ENCODE assay signal across 29 mouse cellular contexts in genomic region chr5:130181740-130182540, GRCm38 (mm10). TPM values are rescaled to one million over a fixed set of nuclear protein-coding genes. Genes with fewer than 3 reads are reported as not detected.
DNase-seq lines count a peak whose midpoint lies in the region; ATAC-seq and TF ChIP-seq lines count a peak whose summit lies in the region.
"Had no signal": no experiment of that assay in that cellular context is flagged by ENCODE, and none has a peak within 500 bp of the region (broad histone marks: within the 10 kb centered on the region; RNA-seq: fewer than 3 reads in every experiment).

No protein-coding gene starts in this region.

- H3K9me3 ChIP-seq in intestine, embryonic 15.5 days, result no peaks in the 10 kb centered on the region
- no peaks in the 10 kb centered on the region for H3K9me3 ChIP-seq in intestine, embryonic 16.5 days (ENCODE audit: control insufficient read depth, low read length)
- no peaks in the 10 kb centered on the region for H3K9me3 ChIP-seq in stomach, embryonic 16.5 days (replicated peaks; ENCODE audit: control insufficient read depth, low read length)
- H3K9me3 ChIP-seq: G1E; heart, embryonic 13.5 days; limb, embryonic 10.5 days; limb, embryonic 15.5 days; liver, embryonic 13.5 days; midbrain, embryonic 10.5 days had no signal

- DNase-seq in spleen, adult 2 months (ENCODE audit: low read depth in 1 of 2, low spot score in 2 of 2), result peak in 1 of 2 experiments; percentile 29
- no peak for DNase-seq in spleen, postnatal 14 days (ENCODE audit: low spot score in 2 of 2)
- no peak for DNase-seq in cerebellum, postnatal 4 days (ENCODE audit: low spot score in 2 of 2)
- DNase-seq in retina, embryonic 14.5 days (ENCODE audit: low spot score), result no peak
- DNase-seq: adrenal gland, adult 8-10 months; cerebellum, adult 2 months; cerebellum, postnatal 14 days; heart, postnatal 10 days; kidney, adult 8-10 months; layer of hippocampus, postnatal 36 days; liver, embryonic 13.5 days; lung, adult 18-20 months; right cerebral cortex, postnatal 14 days; thymus, adult 2 months; thymus, postnatal 36 days had no signal

- no peaks in the 10 kb centered on the region for H3K36me3 ChIP-seq in intestine, embryonic 15.5 days
- no peaks in the 10 kb centered on the region for H3K36me3 ChIP-seq in intestine, embryonic 16.5 days (ENCODE audit: control insufficient read depth, insufficient read depth, low read length)
- no peaks in the 10 kb centered on the region for H3K36me3 ChIP-seq in spleen, adult 2 months (ENCODE audit: control insufficient read depth, insufficient read depth, low read length)
- H3K36me3 ChIP-seq in stomach, embryonic 16.5 days (ENCODE audit: control insufficient read depth, insufficient read depth, low read length), result no peaks in the 10 kb centered on the region
- H3K36me3 ChIP-seq: heart, embryonic 13.5 days; limb, embryonic 10.5 days; limb, embryonic 15.5 days; midbrain, embryonic 10.5 days had no signal

- no peaks in the 10 kb centered on the region for H3K27me3 ChIP-seq in intestine, embryonic 15.5 days (replicated peaks)
- H3K27me3 ChIP-seq in intestine, embryonic 16.5 days (replicated peaks; ENCODE audit: control insufficient read depth, insufficient read depth, low read length), result no peaks in the 10 kb centered on the region
- no peaks in the 10 kb centered on the region for H3K27me3 ChIP-seq in spleen, adult 2 months (ENCODE audit: control insufficient read depth, insufficient read depth, low read length)
- no peaks in the 10 kb centered on the region for H3K27me3 ChIP-seq in stomach, embryonic 16.5 days (ENCODE audit: control insufficient read depth, insufficient read depth, low read length)
- H3K27me3 ChIP-seq: heart, embryonic 13.5 days; limb, embryonic 15.5 days; liver, embryonic 13.5 days had no signal

- no peak overlapping the region for H3K4me2 ChIP-seq in intestine, embryonic 15.5 days (replicated peaks)
- no peak overlapping the region for H3K4me2 ChIP-seq in intestine, embryonic 16.5 days (ENCODE audit: low read depth, low read length)
- H3K4me2 ChIP-seq in stomach, embryonic 16.5 days (ENCODE audit: low read depth, low read length), result no peak overlapping the region
- H3K4me2 ChIP-seq: heart, embryonic 13.5 days; hindbrain, embryonic 14.5 days; limb, embryonic 15.5 days; liver, embryonic 13.5 days had no signal

- WGBS in intestine, embryonic 15.5 days, result 63% methylated on average over 6 of the region's 6 CpGs
- WGBS in intestine, embryonic 16.5 days, result 60% methylated on average over 6 of the region's 6 CpGs
- WGBS in spleen, adult 2 months, result 55% methylated on average over 6 of the region's 6 CpGs
- WGBS in stomach, embryonic 16.5 days, result 57% methylated on average over 6 of the region's 6 CpGs

- TF ChIP-seq CTCF in spleen, adult 2 months (IDR thresholded peaks at IDR 0.05; ENCODE audit: extremely low read depth, insufficient read depth, insufficient read length, insufficient replicate concordance), result no peak
- no peak for TF ChIP-seq CTCF in embryonic fibroblast, embryonic 13.5 days (IDR thresholded peaks at IDR 0.05; ENCODE audit: borderline replicate concordance, insufficient read depth, low read length)

- ATAC-seq in intestine, embryonic 15.5 days, result 0 out of 2 replicates have a peak, but pooled peaks have one; percentile 26
- no peak for ATAC-seq in intestine, embryonic 16.5 days
- 0 out of 2 replicates have a peak, but pooled peaks have one; percentile 38 for ATAC-seq in stomach, embryonic 16.5 days (ENCODE audit: insufficient read depth, low FRiP score)
- ATAC-seq: forebrain, embryonic 14.5 days; midbrain, embryonic 16.5 days had no signal

- no peak for TF ChIP-seq POLR2A in spleen, adult 2 months (IDR thresholded peaks at IDR 0.05; ENCODE audit: low read depth, low read length)
- TF ChIP-seq POLR2A in embryonic fibroblast, embryonic 13.5 days (IDR thresholded peaks at IDR 0.05; ENCODE audit: low read depth, low read length), result no peak

- H3K4me1 ChIP-seq in intestine, embryonic 15.5 days (replicated peaks), result 0 out of 2 replicates have a peak, but pooled peaks cover 5% of the 10 kb centered on the region
- H3K4me1 ChIP-seq in intestine, embryonic 16.5 days (ENCODE audit: control insufficient read depth, insufficient read depth, low read length), result peaks cover 14% of the 10 kb centered on the region
- peaks cover 13% of the 10 kb centered on the region; the same call in 1 of the 2 replicates for H3K4me1 ChIP-seq in spleen, adult 2 months (ENCODE audit: control insufficient read depth, insufficient read depth, insufficient read length)
- H3K4me1 ChIP-seq in embryonic fibroblast, embryonic 13.5 days (ENCODE audit: control insufficient read depth, insufficient read depth, low read length), result peaks cover 28% of the 10 kb centered on the region
- peaks cover 44% of the 10 kb centered on the region for H3K4me1 ChIP-seq in stomach, embryonic 16.5 days (ENCODE audit: control insufficient read depth, insufficient read depth, low read length)
- H3K4me1 ChIP-seq: limb, embryonic 10.5 days; midbrain, embryonic 10.5 days had no signal

- H3K9ac ChIP-seq in intestine, embryonic 15.5 days, result no peak overlapping the region
- H3K9ac ChIP-seq in intestine, embryonic 16.5 days (ENCODE audit: low read depth, low read length), result no peak overlapping the region
- H3K9ac ChIP-seq in stomach, embryonic 16.5 days (ENCODE audit: low read length), result no peak overlapping the region
- H3K9ac ChIP-seq: heart, embryonic 13.5 days; hindbrain, embryonic 14.5 days; limb, embryonic 15.5 days; liver, embryonic 13.5 days had no signal

- 0 out of 2 replicates have a peak overlapping the region, but pooled peaks have one; percentile 27 for H3K27ac ChIP-seq in intestine, embryonic 15.5 days
- H3K27ac ChIP-seq in intestine, embryonic 16.5 days (ENCODE audit: low read length), result no peak overlapping the region
- H3K27ac ChIP-seq in spleen, adult 2 months (ENCODE audit: insufficient read depth, low read length), result peak overlapping the region; percentile 85
- peak overlapping the region; percentile 59; the same call in 1 of the 2 replicates for H3K27ac ChIP-seq in embryonic fibroblast, embryonic 13.5 days (ENCODE audit: insufficient read depth, low read length)
- H3K27ac ChIP-seq in stomach, embryonic 16.5 days (ENCODE audit: low read length), result peak overlapping the region; percentile 38
- H3K27ac ChIP-seq: heart, embryonic 13.5 days; hindbrain, embryonic 14.5 days; kidney, postnatal 0 days; limb, embryonic 10.5 days; limb, embryonic 15.5 days; liver, embryonic 13.5 days; macrophage; midbrain, embryonic 10.5 days had no signal

- no peak overlapping the region for H3K4me3 ChIP-seq in intestine, embryonic 15.5 days (replicated peaks)
- no peak overlapping the region for H3K4me3 ChIP-seq in intestine, embryonic 16.5 days (ENCODE audit: low read length)
- H3K4me3 ChIP-seq in spleen, adult 2 months (ENCODE audit: extremely low read depth, insufficient read depth, insufficient read length), result no peak overlapping the region
- H3K4me3 ChIP-seq in embryonic fibroblast, embryonic 13.5 days (ENCODE audit: insufficient read depth, low read length), result no peak overlapping the region
- H3K4me3 ChIP-seq in stomach, embryonic 16.5 days (replicated peaks; ENCODE audit: low read length), result no peak overlapping the region
- H3K4me3 ChIP-seq: heart, embryonic 13.5 days; limb, embryonic 10.5 days; limb, embryonic 15.5 days; liver, embryonic 13.5 days; midbrain, embryonic 10.5 days had no signal

RNA-seq across cellular contexts. Expression of gene Rabgef1, which starts 10.3 kb away (rescaled TPM):
- 22.3 and 26.8 TPM in 2 replicates for polyA plus RNA-seq in intestine, embryonic 15.5 days (2015; fragmentation: Nextera tagmentation; extraction: Ambion mirVana)
- polyA plus RNA-seq in intestine, embryonic 16.5 days (2015; fragmentation: Nextera tagmentation; extraction: Ambion mirVana), result 26.1 and 26.8 TPM in 2 replicates
- polyA plus RNA-seq in spleen, adult 2 months (2012; rRNA removed), result 16.4 and 17.6 TPM in 2 replicates
- polyA plus RNA-seq in embryonic fibroblast, embryonic 13.5 days (2011; ENCODE audit: insufficient read length, low read depth, missing spikeins), result 21.8 and 27.7 TPM in 2 replicates
- 34.5 and 38.8 TPM in 2 replicates for polyA plus RNA-seq in stomach, embryonic 16.5 days (2015; fragmentation: Nextera tagmentation; extraction: Ambion mirVana)

RNA-seq across cellular contexts. Expression of gene Tmem248, which starts 34.9 kb away (rescaled TPM):
- 38.9 and 40.2 TPM in 2 replicates for polyA plus RNA-seq in intestine, embryonic 15.5 days (2015; fragmentation: Nextera tagmentation; extraction: Ambion mirVana)
- 27.3 and 28.6 TPM in 2 replicates for polyA plus RNA-seq in intestine, embryonic 16.5 days (2015; fragmentation: Nextera tagmentation; extraction: Ambion mirVana)
- 18.6 and 26.9 TPM in 2 replicates for polyA plus RNA-seq in spleen, adult 2 months (2012; rRNA removed)
- polyA plus RNA-seq in embryonic fibroblast, embryonic 13.5 days (2011; ENCODE audit: insufficient read length, low read depth, missing spikeins), result 42.9 and 54.2 TPM in 2 replicates
- 31.8 and 36.6 TPM in 2 replicates for polyA plus RNA-seq in stomach, embryonic 16.5 days (2015; fragmentation: Nextera tagmentation; extraction: Ambion mirVana)

RNA-seq across cellular contexts. Expression of gene Kctd7, which starts 37.3 kb away (rescaled TPM):
- 3.8 and 3.9 TPM in 2 replicates for polyA plus RNA-seq in intestine, embryonic 15.5 days (2015; fragmentation: Nextera tagmentation; extraction: Ambion mirVana)
- 3.7 and 4.1 TPM in 2 replicates for polyA plus RNA-seq in intestine, embryonic 16.5 days (2015; fragmentation: Nextera tagmentation; extraction: Ambion mirVana)
- 5.2 and 8.9 TPM in 2 replicates for polyA plus RNA-seq in spleen, adult 2 months (2012; rRNA removed)
- 3.6 and 4.4 TPM in 2 replicates for polyA plus RNA-seq in embryonic fibroblast, embryonic 13.5 days (2011; ENCODE audit: insufficient read length, low read depth, missing spikeins)
- polyA plus RNA-seq in stomach, embryonic 16.5 days (2015; fragmentation: Nextera tagmentation; extraction: Ambion mirVana), result 5.5 and 5.7 TPM in 2 replicates
